Mouse (Mus musculus): ENCODE results near the gene Abcg2. TPM values are rescaled to one million over a fixed set of nuclear protein-coding genes. Genes with fewer than 3 reads are reported as not detected.
"Not testable (repeated sequence)": the region's sequence is repeated elsewhere in the genome, so short reads cannot be mapped to it uniquely, and the experiment has no call there.

Gene Abcg2
- polyA plus RNA-seq, 1 experiment from 2014 or later, result 44.1 TPM

GRCm38 (mm10) chr6:58595639-58596293 is 11.4 kb downstream of the Abcg2 start:
- WGBS, result 2% methylated on average over 8 of the region's 9 CpGs
- H3K4me1 ChIP-seq (replicated peaks; ENCODE audit: control insufficient read depth, insufficient read depth, low read length); H3K27me3 ChIP-seq (ENCODE audit: control insufficient read depth, insufficient read depth, low read length); H3K27ac ChIP-seq (ENCODE audit: low read depth, low read length); H3K36me3 ChIP-seq (ENCODE audit: control insufficient read depth, insufficient read depth, low read length); DNase-seq (ENCODE audit: low spot score); H3K9me3 ChIP-seq (ENCODE audit: control insufficient read depth, low read length): not testable (repeated sequence)
- Histone ChIP-seq H3K4me2 (ENCODE audit: low read depth, low read length, severe bottlenecking) (peak overlapping the region; percentile 39), H3K4me3 (ENCODE audit: low read depth, low read length) (peak overlapping the region; percentile 21), H3K9ac (ENCODE audit: low read length) (peak overlapping the region; percentile 12; the same call in 1 of the 2 replicates)
- ATAC-seq (replicated peaks; ENCODE audit: low FRiP score), result peak; percentile 68

- WGBS, result 17% methylated on average over 16 of the region's 16 CpGs
- Histone ChIP-seq H3K27me3 (ENCODE audit: control insufficient read depth, insufficient read depth, low read length) (no peaks in the 10 kb centered on the region), H3K36me3 (ENCODE audit: control insufficient read depth, insufficient read depth, low read length) (no peaks in the 10 kb centered on the region), H3K27ac (ENCODE audit: low read depth, low read length) (no peak overlapping the region), H3K4me2 (ENCODE audit: low read depth, low read length, severe bottlenecking) (peak overlapping the region; percentile 39), H3K9ac (ENCODE audit: low read length) (peak overlapping the region; percentile 12; the same call in 1 of the 2 replicates), H3K4me3 (ENCODE audit: low read depth, low read length) (peak overlapping the region; percentile 21), H3K9me3 (ENCODE audit: control insufficient read depth, low read length) (no peaks in the 10 kb centered on the region), H3K4me1 (replicated peaks; ENCODE audit: control insufficient read depth, insufficient read depth, low read length) (no peaks in the 10 kb centered on the region)
- DNase-seq (ENCODE audit: low spot score) (peak; percentile 65), ATAC-seq (replicated peaks; ENCODE audit: low FRiP score) (peak; percentile 70)
Measured at GRCm38 (mm10) chr6:58596294-58596653, 12.0 kb downstream of the Abcg2 start.

GRCm38 (mm10) chr6:58602119-58602518 is 17.8 kb downstream of the Abcg2 start:
- H3K27ac ChIP-seq (ENCODE audit: low read depth, low read length); H3K4me3 ChIP-seq (ENCODE audit: low read depth, low read length); H3K9me3 ChIP-seq (ENCODE audit: control insufficient read depth, low read length); DNase-seq (ENCODE audit: low spot score); H3K4me1 ChIP-seq (replicated peaks; ENCODE audit: control insufficient read depth, insufficient read depth, low read length); H3K4me2 ChIP-seq (ENCODE audit: low read depth, low read length, severe bottlenecking); H3K27me3 ChIP-seq (ENCODE audit: control insufficient read depth, insufficient read depth, low read length); H3K36me3 ChIP-seq (ENCODE audit: control insufficient read depth, insufficient read depth, low read length); ATAC-seq (replicated peaks; ENCODE audit: low FRiP score); H3K9ac ChIP-seq (ENCODE audit: low read length): not testable (repeated sequence)
- WGBS, result 85% methylated on average over 1 of the region's 1 CpGs

GRCm38 (mm10) chr6:58602991-58603390 is 18.7 kb downstream of the Abcg2 start:
- not testable (repeated sequence) for H3K27me3 ChIP-seq (ENCODE audit: control insufficient read depth, insufficient read depth, low read length); H3K9me3 ChIP-seq (ENCODE audit: control insufficient read depth, low read length); H3K4me3 ChIP-seq (ENCODE audit: low read depth, low read length); H3K4me1 ChIP-seq (replicated peaks; ENCODE audit: control insufficient read depth, insufficient read depth, low read length); H3K27ac ChIP-seq (ENCODE audit: low read depth, low read length); H3K4me2 ChIP-seq (ENCODE audit: low read depth, low read length, severe bottlenecking); H3K36me3 ChIP-seq (ENCODE audit: control insufficient read depth, insufficient read depth, low read length); DNase-seq (ENCODE audit: low spot score); H3K9ac ChIP-seq (ENCODE audit: low read length)
- peak; percentile 4; the same call in 1 of the 2 replicates for ATAC-seq (replicated peaks; ENCODE audit: low FRiP score)

- H3K9me3 ChIP-seq (ENCODE audit: control insufficient read depth, low read length); H3K9ac ChIP-seq (ENCODE audit: low read length); DNase-seq (ENCODE audit: low spot score); H3K27ac ChIP-seq (ENCODE audit: low read depth, low read length); H3K4me1 ChIP-seq (replicated peaks; ENCODE audit: control insufficient read depth, insufficient read depth, low read length); H3K4me2 ChIP-seq (ENCODE audit: low read depth, low read length, severe bottlenecking); H3K4me3 ChIP-seq (ENCODE audit: low read depth, low read length); H3K27me3 ChIP-seq (ENCODE audit: control insufficient read depth, insufficient read depth, low read length); H3K36me3 ChIP-seq (ENCODE audit: control insufficient read depth, insufficient read depth, low read length): not testable (repeated sequence)
- ATAC-seq (replicated peaks; ENCODE audit: low FRiP score), result peak; percentile 57
- WGBS, result 84% methylated on average over 3 of the region's 3 CpGs
Measured at GRCm38 (mm10) chr6:58603485-58604090, 19.3 kb downstream of the Abcg2 start.

GRCm38 (mm10) chr6:58606642-58607041 is 22.3 kb downstream of the Abcg2 start:
- H3K4me3 ChIP-seq (ENCODE audit: low read depth, low read length), result no peak overlapping the region
- no peaks in the 10 kb centered on the region for H3K4me1 ChIP-seq (replicated peaks; ENCODE audit: control insufficient read depth, insufficient read depth, low read length)
- no peaks in the 10 kb centered on the region for H3K36me3 ChIP-seq (ENCODE audit: control insufficient read depth, insufficient read depth, low read length)
- peaks cover 6% of the 10 kb centered on the region; the same call in 1 of the 2 replicates for H3K9me3 ChIP-seq (ENCODE audit: control insufficient read depth, low read length)
- H3K4me2 ChIP-seq (ENCODE audit: low read depth, low read length, severe bottlenecking), result no peak overlapping the region
- WGBS, result 88% methylated on average over 4 of the region's 4 CpGs
- ATAC-seq (replicated peaks; ENCODE audit: low FRiP score) (no peak), DNase-seq (ENCODE audit: low spot score) (no peak)
- no peaks in the 10 kb centered on the region for H3K27me3 ChIP-seq (ENCODE audit: control insufficient read depth, insufficient read depth, low read length)
- H3K27ac ChIP-seq (ENCODE audit: low read depth, low read length), result no peak overlapping the region
- H3K9ac ChIP-seq (ENCODE audit: low read length), result no peak overlapping the region

- Histone ChIP-seq H3K27me3 (ENCODE audit: control insufficient read depth, insufficient read depth, low read length) (no peaks in the 10 kb centered on the region), H3K4me2 (ENCODE audit: low read depth, low read length, severe bottlenecking) (no peak overlapping the region), H3K4me1 (replicated peaks; ENCODE audit: control insufficient read depth, insufficient read depth, low read length) (no peaks in the 10 kb centered on the region), H3K9ac (ENCODE audit: low read length) (no peak overlapping the region), H3K9me3 (ENCODE audit: control insufficient read depth, low read length) (peaks cover 6% of the 10 kb centered on the region; the same call in 1 of the 2 replicates), H3K36me3 (ENCODE audit: control insufficient read depth, insufficient read depth, low read length) (no peaks in the 10 kb centered on the region), H3K27ac (ENCODE audit: low read depth, low read length) (no peak overlapping the region), H3K4me3 (ENCODE audit: low read depth, low read length) (no peak overlapping the region)
- ATAC-seq (replicated peaks; ENCODE audit: low FRiP score), result 0 out of 2 replicates have a peak, but pooled peaks have one; percentile 12
- DNase-seq (ENCODE audit: low spot score), result no peak
- 83% methylated on average over 2 of the region's 2 CpGs for WGBS
Measured at GRCm38 (mm10) chr6:58608422-58608821, 24.1 kb downstream of the Abcg2 start.

- H3K4me2 ChIP-seq (ENCODE audit: low read depth, low read length, severe bottlenecking), result no peak overlapping the region
- no peaks in the 10 kb centered on the region for H3K36me3 ChIP-seq (ENCODE audit: control insufficient read depth, insufficient read depth, low read length)
- H3K9me3 ChIP-seq (ENCODE audit: control insufficient read depth, low read length), result peaks cover 6% of the 10 kb centered on the region; the same call in 1 of the 2 replicates
- no peak overlapping the region for H3K4me3 ChIP-seq (ENCODE audit: low read depth, low read length)
- DNase-seq (ENCODE audit: low spot score) (no peak), ATAC-seq (replicated peaks; ENCODE audit: low FRiP score) (no peak)
- no peaks in the 10 kb centered on the region for H3K4me1 ChIP-seq (replicated peaks; ENCODE audit: control insufficient read depth, insufficient read depth, low read length)
- H3K27me3 ChIP-seq (ENCODE audit: control insufficient read depth, insufficient read depth, low read length), result no peaks in the 10 kb centered on the region
- H3K9ac ChIP-seq (ENCODE audit: low read length), result no peak overlapping the region
- no peak overlapping the region for H3K27ac ChIP-seq (ENCODE audit: low read depth, low read length)
- WGBS, result 79% methylated on average over 6 of the region's 6 CpGs
Measured at GRCm38 (mm10) chr6:58609919-58610759, 25.8 kb downstream of the Abcg2 start.

All from forebrain, embryonic 11.5 days (tissue).